In the genomic region with DNA sequence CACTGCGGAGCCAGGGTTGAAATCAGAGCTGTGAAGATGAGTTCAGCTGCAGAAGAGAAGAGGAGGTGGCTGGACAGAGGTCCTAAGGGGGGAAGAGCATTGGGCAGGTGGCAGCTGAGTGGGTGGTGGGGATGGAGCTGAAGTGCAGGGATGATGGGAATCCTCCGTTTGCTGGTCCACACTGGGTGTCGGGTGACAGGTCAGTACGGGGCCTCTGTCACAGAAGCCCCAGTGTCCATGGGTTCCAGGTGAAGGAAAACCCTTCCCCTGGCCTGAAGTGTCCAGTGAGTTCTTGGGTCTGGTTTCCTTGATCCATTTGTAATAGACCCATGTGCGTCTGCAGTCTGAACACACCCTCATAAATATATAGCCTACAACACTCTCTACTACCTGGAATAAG, we compare ENCODE assay signal across 20 mouse cellular contexts.
DNase-seq lines count a peak whose midpoint lies in the region; ATAC-seq lines count a peak whose summit lies in the region.
"Had no signal": no experiment of that assay in that cellular context is flagged by ENCODE, and none has a peak within 500 bp of the region (broad histone marks: within the 10 kb centered on the region; RNA-seq: fewer than 3 reads in every experiment).

No protein-coding gene starts in this region.

- no peak for ATAC-seq in forebrain, embryonic 11.5 days (replicated peaks; ENCODE audit: low FRiP score)
- ATAC-seq in forebrain, embryonic 13.5 days: no peak
- ATAC-seq in midbrain, embryonic 11.5 days (ENCODE audit: low FRiP score): no peak
- no peak for ATAC-seq in midbrain, embryonic 14.5 days (ENCODE audit: low FRiP score, low TSS enrichment)
- ATAC-seq: Patski had no signal

- peaks cover 2% of the 10 kb centered on the region; the same call in 1 of the 2 replicates for H3K4me1 ChIP-seq in forebrain, embryonic 11.5 days (replicated peaks; ENCODE audit: control insufficient read depth, insufficient read depth, low read length)
- H3K4me1 ChIP-seq in forebrain, embryonic 13.5 days: peaks cover 11% of the 10 kb centered on the region
- peaks cover 7% of the 10 kb centered on the region; the same call in 1 of the 2 replicates for H3K4me1 ChIP-seq in midbrain, embryonic 11.5 days (ENCODE audit: control insufficient read depth, insufficient read depth, low read length)
- peaks cover 9% of the 10 kb centered on the region; the same call in 1 of the 2 replicates for H3K4me1 ChIP-seq in midbrain, embryonic 14.5 days (ENCODE audit: control insufficient read depth, insufficient read depth, low read length)

- 49% methylated on average over 5 of the region's 5 CpGs for WGBS in forebrain, embryonic 11.5 days
- WGBS in forebrain, embryonic 13.5 days: 57% methylated on average over 5 of the region's 5 CpGs
- WGBS in midbrain, embryonic 11.5 days: 61% methylated on average over 5 of the region's 5 CpGs
- WGBS in midbrain, embryonic 14.5 days: 57% methylated on average over 5 of the region's 5 CpGs

- no peaks in the 10 kb centered on the region for H3K9me3 ChIP-seq in forebrain, embryonic 11.5 days (ENCODE audit: control insufficient read depth, low read length)
- no peaks in the 10 kb centered on the region for H3K9me3 ChIP-seq in forebrain, embryonic 13.5 days (replicated peaks)
- no peaks in the 10 kb centered on the region for H3K9me3 ChIP-seq in midbrain, embryonic 11.5 days (ENCODE audit: control insufficient read depth, low read length)
- no peaks in the 10 kb centered on the region for H3K9me3 ChIP-seq in midbrain, embryonic 14.5 days (ENCODE audit: control insufficient read depth, low read length)
- H3K9me3 ChIP-seq: embryonic facial prominence, embryonic 10.5 days; embryonic facial prominence, embryonic 12.5 days; forebrain, embryonic 12.5 days; forebrain, embryonic 15.5 days; G1E had no signal

- no peak overlapping the region for H3K4me3 ChIP-seq in forebrain, embryonic 11.5 days (ENCODE audit: low read depth, low read length)
- H3K4me3 ChIP-seq in forebrain, embryonic 13.5 days: no peak overlapping the region
- no peak overlapping the region for H3K4me3 ChIP-seq in midbrain, embryonic 11.5 days (ENCODE audit: low read depth, low read length)
- H3K4me3 ChIP-seq in midbrain, embryonic 14.5 days (replicated peaks; ENCODE audit: low read depth, low read length): no peak overlapping the region
- H3K4me3 ChIP-seq: embryonic facial prominence, embryonic 10.5 days; embryonic facial prominence, embryonic 12.5 days; forebrain, embryonic 12.5 days; forebrain, embryonic 15.5 days had no signal

- H3K27ac ChIP-seq in forebrain, embryonic 11.5 days (ENCODE audit: low read depth, low read length): no peak overlapping the region
- no peak overlapping the region for H3K27ac ChIP-seq in forebrain, embryonic 13.5 days
- H3K27ac ChIP-seq in midbrain, embryonic 11.5 days (ENCODE audit: low read depth, low read length): no peak overlapping the region
- no peak overlapping the region for H3K27ac ChIP-seq in midbrain, embryonic 14.5 days (replicated peaks; ENCODE audit: low read depth, low read length)
- H3K27ac ChIP-seq: embryonic facial prominence, embryonic 10.5 days; embryonic facial prominence, embryonic 12.5 days; forebrain, embryonic 12.5 days; forebrain, embryonic 15.5 days had no signal

- no peaks in the 10 kb centered on the region for H3K27me3 ChIP-seq in forebrain, embryonic 11.5 days (ENCODE audit: control insufficient read depth, insufficient read depth, low read length)
- H3K27me3 ChIP-seq in forebrain, embryonic 13.5 days: peaks cover 2% of the 10 kb centered on the region; the same call in 1 of the 2 replicates
- H3K27me3 ChIP-seq in midbrain, embryonic 11.5 days (ENCODE audit: control insufficient read depth, insufficient read depth, low read length): no peaks in the 10 kb centered on the region
- no peaks in the 10 kb centered on the region for H3K27me3 ChIP-seq in midbrain, embryonic 14.5 days (ENCODE audit: control insufficient read depth, insufficient read depth, low read length)
- H3K27me3 ChIP-seq: CH12.LX; forebrain, embryonic 15.5 days; Patski had no signal

- H3K4me2 ChIP-seq in forebrain, embryonic 11.5 days (ENCODE audit: low read depth, low read length, severe bottlenecking): no peak overlapping the region
- H3K4me2 ChIP-seq in forebrain, embryonic 13.5 days: no peak overlapping the region
- H3K4me2 ChIP-seq in midbrain, embryonic 11.5 days: no peak overlapping the region
- H3K4me2 ChIP-seq in midbrain, embryonic 14.5 days (ENCODE audit: low read length): no peak overlapping the region
- H3K4me2 ChIP-seq: embryonic facial prominence, embryonic 12.5 days; forebrain, embryonic 12.5 days; forebrain, embryonic 15.5 days had no signal

- peak; percentile 47 for DNase-seq in forebrain, embryonic 11.5 days (ENCODE audit: low spot score)
- peak; percentile 1 for DNase-seq in layer of hippocampus, adult 9-11 months
- DNase-seq in layer of hippocampus, adult 18-20 months (ENCODE audit: low spot score in 2 of 2): no peak
- DNase-seq in midbrain, embryonic 11.5 days (ENCODE audit: low spot score, missing footprints): peak; percentile 71
- DNase-seq in midbrain, embryonic 14.5 days: no peak
- DNase-seq in testis, postnatal 10 days (ENCODE audit: low spot score): peak; percentile 32
- DNase-seq in testis, postnatal 14 days (ENCODE audit: low spot score): no peak
- DNase-seq: adrenal gland, adult 8-10 months; adrenal gland, postnatal 14 days; adrenal gland, postnatal 36 days; B cell, adult 2 months; cerebellum, adult 11-12 months had no signal

- H3K9ac ChIP-seq in forebrain, embryonic 11.5 days (ENCODE audit: low read length): no peak overlapping the region
- H3K9ac ChIP-seq in forebrain, embryonic 13.5 days: no peak overlapping the region
- H3K9ac ChIP-seq in midbrain, embryonic 11.5 days (ENCODE audit: low read length): no peak overlapping the region
- no peak overlapping the region for H3K9ac ChIP-seq in midbrain, embryonic 14.5 days (replicated peaks; ENCODE audit: low read length)
- H3K9ac ChIP-seq: embryonic facial prominence, embryonic 12.5 days; forebrain, embryonic 12.5 days; forebrain, embryonic 15.5 days had no signal

- H3K36me3 ChIP-seq in forebrain, embryonic 11.5 days (ENCODE audit: control insufficient read depth, insufficient read depth, low read length): no peaks in the 10 kb centered on the region
- no peaks in the 10 kb centered on the region for H3K36me3 ChIP-seq in forebrain, embryonic 13.5 days (ENCODE audit: poor library complexity, severe bottlenecking)
- no peaks in the 10 kb centered on the region for H3K36me3 ChIP-seq in midbrain, embryonic 11.5 days (ENCODE audit: control insufficient read depth, insufficient read depth, low read length)
- no peaks in the 10 kb centered on the region for H3K36me3 ChIP-seq in midbrain, embryonic 14.5 days (ENCODE audit: control insufficient read depth, insufficient read depth, low read length)
- H3K36me3 ChIP-seq: embryonic facial prominence, embryonic 10.5 days; embryonic facial prominence, embryonic 12.5 days; forebrain, embryonic 12.5 days; forebrain, embryonic 15.5 days; G1E had no signal

Comparison
In these comparisons a context has a peak if more than half of its experiments do, and no peak if none do; other contexts are left out.
1. DNase-seq: peak in forebrain, embryonic 11.5 days (single experiment), layer of hippocampus, adult 9-11 months (single experiment), midbrain, embryonic 11.5 days (single experiment) and testis, postnatal 10 days (single experiment); none in layer of hippocampus, adult 18-20 months (0 of 2), midbrain, embryonic 14.5 days (single experiment) and testis, postnatal 14 days (single experiment).